Mouse (Mus musculus): ENCODE data around the gene Slit1. TPM values are rescaled to one million over a fixed set of nuclear protein-coding genes. Genes with fewer than 3 reads are reported as not detected.

The Slit1 gene
- polyA plus RNA-seq, 1 experiment from 2014 or later: 14.4 TPM

- H3K36me3 ChIP-seq (ENCODE audit: poor library complexity, severe bottlenecking): no peaks in the 10 kb centered on the region
- no peak overlapping the region for H3K27ac ChIP-seq
Measured at GRCm38 (mm10) chr19:41683951-41684350, 59.5 kb downstream of the Slit1 start.

GRCm38 (mm10) chr19:41680267-41680666 lies 63.2 kb downstream of the Slit1 start:
- Histone ChIP-seq H3K4me3 (no peak overlapping the region), H3K9me3 (replicated peaks) (no peaks in the 10 kb centered on the region), H3K4me2 (no peak overlapping the region), H3K27me3 (no peaks in the 10 kb centered on the region), H3K36me3 (ENCODE audit: poor library complexity, severe bottlenecking) (no peaks in the 10 kb centered on the region), H3K9ac (no peak overlapping the region), H3K4me1 (peaks cover 58% of the 10 kb centered on the region), H3K27ac (no peak overlapping the region)
- no peak for ATAC-seq
- 83% methylated on average over 1 of the region's 1 CpGs for WGBS

More at GRCm38 (mm10) chr19:41683951-41684350, 59.5 kb downstream of the Slit1 start:
- H3K4me1 ChIP-seq: peaks cover 63% of the 10 kb centered on the region
- ATAC-seq: no peak
- H3K27me3 ChIP-seq: no peaks in the 10 kb centered on the region
- no peaks in the 10 kb centered on the region for H3K9me3 ChIP-seq (replicated peaks)
- no peak overlapping the region for H3K4me2 ChIP-seq
- no peak overlapping the region for H3K4me3 ChIP-seq
- WGBS: 92% methylated on average over 1 of the region's 1 CpGs
- no peak overlapping the region for H3K9ac ChIP-seq

- Histone ChIP-seq H3K4me2 (peak overlapping the region; percentile 34), H3K27me3 (no peaks in the 10 kb centered on the region), H3K4me3 (no peak overlapping the region), H3K36me3 (ENCODE audit: poor library complexity, severe bottlenecking) (no peaks in the 10 kb centered on the region), H3K9ac (peak overlapping the region; percentile 27; the same call in 1 of the 2 replicates), H3K27ac (peak overlapping the region; percentile 52), H3K9me3 (replicated peaks) (no peaks in the 10 kb centered on the region), H3K4me1 (peaks cover 49% of the 10 kb centered on the region)
- ATAC-seq: peak; percentile 57
- 20% methylated on average over 15 of the region's 15 CpGs for WGBS
Measured at GRCm38 (mm10) chr19:41679028-41679427, 64.4 kb downstream of the Slit1 start.

- no peaks in the 10 kb centered on the region for H3K36me3 ChIP-seq (ENCODE audit: poor library complexity, severe bottlenecking)
- H3K4me1 ChIP-seq: peaks cover 55% of the 10 kb centered on the region
- no peak overlapping the region for H3K4me2 ChIP-seq
- 82% methylated on average over 4 of the region's 4 CpGs for WGBS
- no peaks in the 10 kb centered on the region for H3K9me3 ChIP-seq (replicated peaks)
- H3K9ac ChIP-seq: no peak overlapping the region
- no peak overlapping the region for H3K4me3 ChIP-seq
- no peak for ATAC-seq
- no peaks in the 10 kb centered on the region for H3K27me3 ChIP-seq
- H3K27ac ChIP-seq: no peak overlapping the region
Measured at GRCm38 (mm10) chr19:41677575-41677974, 65.9 kb downstream of the Slit1 start.

- Histone ChIP-seq H3K27me3 (0 out of 2 replicates have a peak, but pooled peaks cover 3% of the 10 kb centered on the region), H3K9me3 (replicated peaks) (no peaks in the 10 kb centered on the region), H3K9ac (no peak overlapping the region), H3K27ac (peak overlapping the region; percentile 40), H3K4me3 (no peak overlapping the region), H3K4me1 (peaks cover 63% of the 10 kb centered on the region), H3K4me2 (no peak overlapping the region), H3K36me3 (ENCODE audit: poor library complexity, severe bottlenecking) (no peaks in the 10 kb centered on the region)
- no peak for ATAC-seq
- WGBS: 75% methylated on average over 8 of the region's 8 CpGs
Measured at GRCm38 (mm10) chr19:41675583-41675982, 67.9 kb downstream of the Slit1 start.

GRCm38 (mm10) chr19:41674366-41674765 lies 69.1 kb downstream of the Slit1 start:
- Histone ChIP-seq H3K9me3 (replicated peaks) (no peaks in the 10 kb centered on the region), H3K9ac (no peak overlapping the region), H3K4me3 (no peak overlapping the region), H3K27ac (no peak overlapping the region), H3K36me3 (ENCODE audit: poor library complexity, severe bottlenecking) (no peaks in the 10 kb centered on the region), H3K4me2 (no peak overlapping the region), H3K27me3 (0 out of 2 replicates have a peak, but pooled peaks cover 3% of the 10 kb centered on the region), H3K4me1 (peaks cover 69% of the 10 kb centered on the region)
- WGBS: 82% methylated on average over 4 of the region's 4 CpGs
- ATAC-seq: no peak

- H3K9ac ChIP-seq: 0 out of 2 replicates have a peak overlapping the region, but pooled peaks have one; percentile 23
- H3K9me3 ChIP-seq (replicated peaks): no peaks in the 10 kb centered on the region
- WGBS: 29% methylated on average over 4 of the region's 4 CpGs
- peaks cover 63% of the 10 kb centered on the region for H3K4me1 ChIP-seq
- H3K4me3 ChIP-seq: no peak overlapping the region
- H3K4me2 ChIP-seq: no peak overlapping the region
- peak overlapping the region; percentile 51 for H3K27ac ChIP-seq
- no peak; the same call in 1 of the 2 replicates for ATAC-seq
- H3K36me3 ChIP-seq (ENCODE audit: poor library complexity, severe bottlenecking): no peaks in the 10 kb centered on the region
- H3K27me3 ChIP-seq: 0 out of 2 replicates have a peak, but pooled peaks cover 3% of the 10 kb centered on the region
Measured at GRCm38 (mm10) chr19:41672836-41673235, 70.6 kb downstream of the Slit1 start.

- Histone ChIP-seq H3K9me3 (replicated peaks) (no peaks in the 10 kb centered on the region), H3K36me3 (ENCODE audit: poor library complexity, severe bottlenecking) (no peaks in the 10 kb centered on the region), H3K4me1 (peaks cover 54% of the 10 kb centered on the region), H3K4me3 (no peak overlapping the region), H3K27ac (peak overlapping the region; percentile 76; the same call in 1 of the 2 replicates), H3K4me2 (no peak overlapping the region), H3K27me3 (peaks cover 16% of the 10 kb centered on the region), H3K9ac (no peak overlapping the region)
- ATAC-seq: no peak
- 46% methylated on average over 7 of the region's 7 CpGs for WGBS
Measured at GRCm38 (mm10) chr19:41670931-41671330, 72.5 kb downstream of the Slit1 start.

GRCm38 (mm10) chr19:41670473-41670872 lies 73.0 kb downstream of the Slit1 start:
- ATAC-seq: no peak; the same call in 1 of the 2 replicates
- 34% methylated on average over 5 of the region's 5 CpGs for WGBS
- Histone ChIP-seq H3K4me1 (peaks cover 49% of the 10 kb centered on the region), H3K4me3 (no peak overlapping the region), H3K4me2 (no peak overlapping the region), H3K9me3 (replicated peaks) (no peaks in the 10 kb centered on the region), H3K27ac (peak overlapping the region; percentile 76), H3K9ac (no peak overlapping the region), H3K27me3 (peaks cover 21% of the 10 kb centered on the region), H3K36me3 (ENCODE audit: poor library complexity, severe bottlenecking) (no peaks in the 10 kb centered on the region)

GRCm38 (mm10) chr19:41669747-41670342 lies 73.6 kb downstream of the Slit1 start:
- Histone ChIP-seq H3K4me1 (peaks cover 47% of the 10 kb centered on the region), H3K9ac (0 out of 2 replicates have a peak overlapping the region, but pooled peaks have one; percentile 3), H3K4me3 (no peak overlapping the region), H3K27ac (peak overlapping the region; percentile 76), H3K27me3 (peaks cover 26% of the 10 kb centered on the region), H3K9me3 (replicated peaks) (no peaks in the 10 kb centered on the region), H3K4me2 (0 out of 2 replicates have a peak overlapping the region, but pooled peaks have one; percentile 4), H3K36me3 (ENCODE audit: poor library complexity, severe bottlenecking) (no peaks in the 10 kb centered on the region)
- 14% methylated on average over 12 of the region's 12 CpGs for WGBS
- peak; percentile 60 for ATAC-seq

- Histone ChIP-seq H3K9ac (no peak overlapping the region), H3K36me3 (ENCODE audit: poor library complexity, severe bottlenecking) (no peaks in the 10 kb centered on the region), H3K4me1 (peaks cover 61% of the 10 kb centered on the region), H3K27ac (no peak overlapping the region), H3K9me3 (replicated peaks) (no peaks in the 10 kb centered on the region), H3K4me2 (no peak overlapping the region), H3K4me3 (no peak overlapping the region), H3K27me3 (peaks cover 41% of the 10 kb centered on the region)
- 52% methylated on average over 6 of the region's 6 CpGs for WGBS
- ATAC-seq: no peak
Measured at GRCm38 (mm10) chr19:41667591-41667990, 75.9 kb downstream of the Slit1 start.

GRCm38 (mm10) chr19:41665941-41666340 lies 77.5 kb downstream of the Slit1 start:
- no peak overlapping the region for H3K27ac ChIP-seq
- no peak for ATAC-seq
- H3K36me3 ChIP-seq (ENCODE audit: poor library complexity, severe bottlenecking): no peaks in the 10 kb centered on the region
- no peak overlapping the region for H3K4me3 ChIP-seq
- H3K4me2 ChIP-seq: no peak overlapping the region
- H3K9me3 ChIP-seq (replicated peaks): no peaks in the 10 kb centered on the region
- peaks cover 40% of the 10 kb centered on the region for H3K27me3 ChIP-seq
- H3K4me1 ChIP-seq: peaks cover 53% of the 10 kb centered on the region
- WGBS: 66% methylated on average over 4 of the region's 4 CpGs
- no peak overlapping the region for H3K9ac ChIP-seq
